Mouse (Mus musculus) lung, embryonic 15.5 days (tissue): Measurements from ENCODE around the gene Kctd14. TPM values are rescaled to one million over a fixed set of nuclear protein-coding genes. Genes with fewer than 3 reads are reported as not detected.
"Not testable (repeated sequence)": the region's sequence is repeated elsewhere in the genome, so short reads cannot be mapped to it uniquely, and the experiment has no call there.

ENCODE experiments used
- ATAC-seq: fragments of 200-750 bp; cut with Nextera tagmentation; 2 replicates; pipeline ENCODE4 v1.8.0; 2017; ENCODE audit warnings: moderate number of reproducible peaks, borderline replicate concordance; ENCODE audit not compliant: low FRiP score, low TSS enrichment; ENCODE audit errors: extremely low read depth
- H3K27ac ChIP-seq: fragments of 300-500 bp; sonication (generic); 2 replicates; pipeline ENCODE4 v1.5.1; 2015; ENCODE audit warnings: moderate library complexity, mild to moderate bottlenecking, inconsistent platforms
- H3K27me3 ChIP-seq: fragments of 300-500 bp; sonication (generic); 2 replicates; pipeline ENCODE4 v1.6.1; 2015; ENCODE audit warnings: inconsistent platforms
- H3K36me3 ChIP-seq: fragments of 300-500 bp; sonication (generic); 2 replicates; pipeline ENCODE4 v1.6.1; 2015; ENCODE audit warnings: inconsistent platforms
- H3K4me1 ChIP-seq: fragments of 300-500 bp; sonication (generic); 2 replicates; pipeline ENCODE4 v1.6.1; 2015; ENCODE audit warnings: inconsistent platforms
- H3K4me2 ChIP-seq: fragments of 300-500 bp; sonication (generic); 2 replicates; pipeline ENCODE4 v1.6.1; 2015; ENCODE audit warnings: inconsistent platforms, mild to moderate bottlenecking, moderate library complexity
- H3K4me3 ChIP-seq: fragments of 300-500 bp; sonication (generic); 2 replicates; pipeline ENCODE4 v1.5.1; 2015; ENCODE audit warnings: mild to moderate bottlenecking, inconsistent platforms
- H3K9ac ChIP-seq: fragments of 300-500 bp; sonication (generic); 2 replicates; pipeline ENCODE4 v1.6.1; 2015; ENCODE audit warnings: inconsistent platforms
- H3K9me3 ChIP-seq: fragments of 300-500 bp; sonication (generic); 2 replicates; pipeline ENCODE4 v1.6.1; 2016; ENCODE audit warnings: inconsistent platforms
- WGBS: fragments of 180-500 bp; shearing (Covaris S2); methylation state at CpG from one replicate; pipeline ENCODE4 v1.1.7; 2015; 5-methylcytosine and 5-hydroxymethylcytosine counted together
- polyA plus RNA-seq: library from polyadenylated mRNA; unstranded; fragments of >200 nt; fragmentation: Nextera tagmentation; extraction: Ambion mirVana; gene quantifications from 2 replicates; pipeline ENCODE4 v1.2.1, GENCODE M21; 2015

Kctd14 gene
- polyA plus RNA-seq, 1 experiment from 2014 or later = 8.1 TPM

- Histone ChIP-seq H3K4me1 (peaks cover 22% of the 10 kb centered on the region; the same call in 1 of the 2 replicates), H3K4me3 (no peak overlapping the region), H3K36me3 (no peaks in the 10 kb centered on the region), H3K4me2 (no peak overlapping the region), H3K9me3 (no peaks in the 10 kb centered on the region), H3K9ac (no peak overlapping the region), H3K27me3 (no peaks in the 10 kb centered on the region), H3K27ac (no peak overlapping the region)
- WGBS = 55% methylated on average over 1 of the region's 1 CpGs
- no peak for ATAC-seq
These were observed 30.7 kb upstream of the Kctd14 start for GRCm38 (mm10) chr7:97420406-97420805.

GRCm38 (mm10) chr7:97420958-97421651 lies 30.0 kb upstream of the Kctd14 start:
- H3K4me2 ChIP-seq = no peak overlapping the region
- no peaks in the 10 kb centered on the region for H3K36me3 ChIP-seq
- no peaks in the 10 kb centered on the region for H3K27me3 ChIP-seq
- H3K9me3 ChIP-seq = no peaks in the 10 kb centered on the region
- H3K4me1 ChIP-seq = peaks cover 22% of the 10 kb centered on the region; the same call in 1 of the 2 replicates
- no peak overlapping the region for H3K27ac ChIP-seq
- H3K9ac ChIP-seq = no peak overlapping the region
- ATAC-seq = no peak
- no peak overlapping the region for H3K4me3 ChIP-seq
- 52% methylated on average over 8 of the region's 8 CpGs for WGBS

- peaks cover 11% of the 10 kb centered on the region; the same call in 1 of the 2 replicates for H3K4me1 ChIP-seq
- H3K9ac ChIP-seq = no peak overlapping the region
- H3K9me3 ChIP-seq = no peaks in the 10 kb centered on the region
- no peaks in the 10 kb centered on the region for H3K36me3 ChIP-seq
- no peak for ATAC-seq
- H3K4me2 ChIP-seq = no peak overlapping the region
- 41% methylated on average over 5 of the region's 5 CpGs for WGBS
- H3K4me3 ChIP-seq = no peak overlapping the region
- H3K27ac ChIP-seq = no peak overlapping the region
- H3K27me3 ChIP-seq = no peaks in the 10 kb centered on the region
These were observed 27.4 kb upstream of the Kctd14 start for GRCm38 (mm10) chr7:97423754-97424153.

- Histone ChIP-seq H3K36me3 (no peaks in the 10 kb centered on the region), H3K9me3 (no peaks in the 10 kb centered on the region), H3K27me3 (no peaks in the 10 kb centered on the region), H3K4me1 (peaks cover 11% of the 10 kb centered on the region), H3K4me3 (no peak overlapping the region), H3K4me2 (no peak overlapping the region), H3K27ac (no peak overlapping the region), H3K9ac (no peak overlapping the region)
- peak; percentile 72 for ATAC-seq
- 9% methylated on average over 12 of the region's 12 CpGs for WGBS
These were observed 26.4 kb upstream of the Kctd14 start for GRCm38 (mm10) chr7:97424621-97425245.

- no peaks in the 10 kb centered on the region for H3K36me3 ChIP-seq
- no peak overlapping the region for H3K9ac ChIP-seq
- no peaks in the 10 kb centered on the region for H3K9me3 ChIP-seq
- H3K27me3 ChIP-seq = no peaks in the 10 kb centered on the region
- H3K4me3 ChIP-seq = no peak overlapping the region
- H3K4me2 ChIP-seq = no peak overlapping the region
- H3K27ac ChIP-seq = no peak overlapping the region
- ATAC-seq = no peak
- 59% methylated on average over 6 of the region's 6 CpGs for WGBS
- peaks cover 8% of the 10 kb centered on the region for H3K4me1 ChIP-seq
These were observed 24.6 kb upstream of the Kctd14 start for GRCm38 (mm10) chr7:97426566-97426965.

- Histone ChIP-seq H3K9ac (no peak overlapping the region), H3K36me3 (no peaks in the 10 kb centered on the region), H3K27ac (no peak overlapping the region), H3K9me3 (no peaks in the 10 kb centered on the region), H3K4me1 (peaks cover 8% of the 10 kb centered on the region), H3K4me3 (no peak overlapping the region), H3K4me2 (no peak overlapping the region), H3K27me3 (no peaks in the 10 kb centered on the region)
- no peak for ATAC-seq
- WGBS = 76% methylated on average over 6 of the region's 6 CpGs
These were observed 23.8 kb upstream of the Kctd14 start for GRCm38 (mm10) chr7:97427296-97427695.

GRCm38 (mm10) chr7:97427778-97428420 lies 23.2 kb upstream of the Kctd14 start:
- Histone ChIP-seq H3K9ac (no peak overlapping the region), H3K4me2 (no peak overlapping the region), H3K36me3 (no peaks in the 10 kb centered on the region), H3K9me3 (no peaks in the 10 kb centered on the region), H3K4me1 (peaks cover 8% of the 10 kb centered on the region), H3K4me3 (no peak overlapping the region), H3K27ac (no peak overlapping the region), H3K27me3 (no peaks in the 10 kb centered on the region)
- 65% methylated on average over 5 of the region's 5 CpGs for WGBS
- ATAC-seq = no peak

GRCm38 (mm10) chr7:97429705-97430104 lies 21.4 kb upstream of the Kctd14 start:
- peaks cover 15% of the 10 kb centered on the region for H3K4me1 ChIP-seq
- WGBS = 4% methylated on average over 5 of the region's 5 CpGs
- H3K4me3 ChIP-seq = no peak overlapping the region
- no peaks in the 10 kb centered on the region for H3K27me3 ChIP-seq
- no peak overlapping the region for H3K4me2 ChIP-seq
- H3K36me3 ChIP-seq = no peaks in the 10 kb centered on the region
- H3K27ac ChIP-seq = peak overlapping the region; percentile 43
- H3K9me3 ChIP-seq = no peaks in the 10 kb centered on the region
- ATAC-seq = peak; percentile 36; the same call in 1 of the 2 replicates
- no peak overlapping the region for H3K9ac ChIP-seq

GRCm38 (mm10) chr7:97433517-97433916 lies 17.6 kb upstream of the Kctd14 start:
- H3K9me3 ChIP-seq, H3K4me3 ChIP-seq, H3K9ac ChIP-seq, H3K36me3 ChIP-seq, H3K27me3 ChIP-seq, H3K4me2 ChIP-seq: not testable (repeated sequence)
- ATAC-seq = peak; percentile 24; the same call in 1 of the 2 replicates
- peak overlapping the region; percentile 46; the same call in 1 of the 2 replicates for H3K27ac ChIP-seq
- 25% methylated on average over 3 of the region's 3 CpGs for WGBS
- peaks cover 15% of the 10 kb centered on the region for H3K4me1 ChIP-seq

- Histone ChIP-seq H3K4me1 (peaks cover 15% of the 10 kb centered on the region), H3K9ac (no peak overlapping the region), H3K4me2 (no peak overlapping the region), H3K9me3 (no peaks in the 10 kb centered on the region), H3K27me3 (no peaks in the 10 kb centered on the region), H3K36me3 (no peaks in the 10 kb centered on the region), H3K4me3 (no peak overlapping the region), H3K27ac (0 out of 2 replicates have a peak overlapping the region, but pooled peaks have one; percentile 46)
- 77% methylated on average over 10 of the region's 10 CpGs for WGBS
- no peak for ATAC-seq
These were observed 16.6 kb upstream of the Kctd14 start for GRCm38 (mm10) chr7:97434517-97434916.

GRCm38 (mm10) chr7:97438986-97439385 lies 12.1 kb upstream of the Kctd14 start:
- Histone ChIP-seq H3K36me3 (no peaks in the 10 kb centered on the region), H3K4me1 (peaks cover 6% of the 10 kb centered on the region; the same call in 1 of the 2 replicates), H3K4me3 (no peak overlapping the region), H3K9ac (no peak overlapping the region), H3K27ac (no peak overlapping the region), H3K4me2 (no peak overlapping the region), H3K9me3 (no peaks in the 10 kb centered on the region), H3K27me3 (no peaks in the 10 kb centered on the region)
- ATAC-seq = no peak; the same call in 1 of the 2 replicates
